Mouse (Mus musculus) forebrain, embryonic 15.5 days (tissue): ENCODE measurements around the gene Coq2. TPM values are rescaled to one million over a fixed set of nuclear protein-coding genes. Genes with fewer than 3 reads are reported as not detected.

Experiments used
- ATAC-seq: fragments of 200-750 bp; cut with Nextera tagmentation; replicated peaks from 2 replicates; pipeline ENCODE4 v1.8.0; 2017; ENCODE audit warnings: mild to moderate bottlenecking, moderate TSS enrichment, moderate library complexity
- H3K27ac ChIP-seq: fragments of 300-500 bp; sonication (generic); replicated peaks from 2 replicates; pipeline ENCODE4 v1.5.1; 2015; ENCODE audit warnings: mild to moderate bottlenecking, inconsistent platforms
- H3K27me3 ChIP-seq: fragments of 300-500 bp; sonication (generic); 2 replicates; pipeline ENCODE4 v1.6.1; 2015; ENCODE audit warnings: inconsistent platforms
- H3K36me3 ChIP-seq: fragments of 300-500 bp; sonication (generic); 2 replicates; pipeline ENCODE4 v1.6.1; 2015; ENCODE audit warnings: mild to moderate bottlenecking, inconsistent platforms
- H3K4me1 ChIP-seq: fragments of 300-500 bp; sonication (generic); 2 replicates; pipeline ENCODE4 v1.6.1; 2015; ENCODE audit warnings: inconsistent platforms
- H3K4me2 ChIP-seq: fragments of 300-500 bp; sonication (generic); replicated peaks from 2 replicates; pipeline ENCODE4 v1.6.1; 2015; ENCODE audit warnings: mild to moderate bottlenecking, inconsistent platforms
- H3K4me3 ChIP-seq: fragments of 300-500 bp; sonication (generic); 2 replicates; pipeline ENCODE4 v1.5.1; 2015; ENCODE audit warnings: mild to moderate bottlenecking, inconsistent platforms
- H3K9ac ChIP-seq: fragments of 300-500 bp; sonication (generic); replicated peaks from 2 replicates; pipeline ENCODE4 v1.6.1; 2015; ENCODE audit warnings: mild to moderate bottlenecking, inconsistent platforms
- H3K9me3 ChIP-seq: fragments of 300-500 bp; sonication (generic); 2 replicates; pipeline ENCODE4 v1.6.1; 2016; ENCODE audit warnings: inconsistent platforms
- WGBS: fragments of 180-500 bp; shearing (Covaris S2); methylation state at CpG from one replicate; pipeline ENCODE4 v1.1.7; 2015; ENCODE audit warnings: mixed read lengths; 5-methylcytosine and 5-hydroxymethylcytosine counted together
- polyA plus RNA-seq: library from polyadenylated mRNA; unstranded; fragments of >200 nt; fragmentation: Nextera tagmentation; extraction: Ambion mirVana; gene quantifications from 2 replicates; pipeline ENCODE4 v1.2.1, GENCODE M21; 2015

Gene Coq2
- polyA plus RNA-seq, 1 experiment from 2014 or later: 44.1 TPM

DNA sequence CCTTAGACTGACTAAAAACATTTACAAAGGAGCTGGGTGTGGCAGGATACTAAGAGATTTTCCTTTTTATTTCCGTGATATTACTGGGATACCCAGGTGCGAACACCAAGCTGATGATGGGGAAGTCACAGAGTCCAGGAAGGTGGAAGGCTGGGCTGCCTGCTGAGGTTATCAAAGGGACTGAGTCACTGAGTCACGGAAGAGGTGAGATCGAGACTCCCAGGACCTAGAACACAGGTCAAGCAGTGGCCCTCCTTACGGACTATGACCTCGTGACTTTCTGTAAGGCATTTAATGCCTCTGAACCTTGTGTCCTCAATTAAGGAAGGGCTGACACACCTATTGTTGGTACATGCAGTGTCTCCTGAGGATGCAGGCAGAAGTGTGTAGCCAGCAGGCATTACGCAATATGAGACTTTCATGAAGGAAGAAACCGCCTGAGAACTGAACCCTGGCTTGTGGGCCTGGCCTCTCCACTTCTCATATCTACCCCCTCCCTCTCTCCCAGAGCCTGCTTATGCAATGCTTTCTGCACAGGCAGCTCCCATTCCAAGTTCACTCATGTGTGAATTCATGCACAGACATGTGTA is 42.3 kb downstream of the Coq2 start:
- H3K9me3 ChIP-seq: no peaks in the 10 kb centered on the region
- no peak overlapping the region for H3K27ac ChIP-seq
- no peak overlapping the region for H3K9ac ChIP-seq
- H3K4me3 ChIP-seq: no peak overlapping the region
- no peaks in the 10 kb centered on the region for H3K36me3 ChIP-seq
- no peaks in the 10 kb centered on the region for H3K4me1 ChIP-seq
- H3K4me2 ChIP-seq: no peak overlapping the region
- 87% methylated on average over 8 of the region's 8 CpGs for WGBS
- no peak for ATAC-seq
- no peaks in the 10 kb centered on the region for H3K27me3 ChIP-seq

DNA sequence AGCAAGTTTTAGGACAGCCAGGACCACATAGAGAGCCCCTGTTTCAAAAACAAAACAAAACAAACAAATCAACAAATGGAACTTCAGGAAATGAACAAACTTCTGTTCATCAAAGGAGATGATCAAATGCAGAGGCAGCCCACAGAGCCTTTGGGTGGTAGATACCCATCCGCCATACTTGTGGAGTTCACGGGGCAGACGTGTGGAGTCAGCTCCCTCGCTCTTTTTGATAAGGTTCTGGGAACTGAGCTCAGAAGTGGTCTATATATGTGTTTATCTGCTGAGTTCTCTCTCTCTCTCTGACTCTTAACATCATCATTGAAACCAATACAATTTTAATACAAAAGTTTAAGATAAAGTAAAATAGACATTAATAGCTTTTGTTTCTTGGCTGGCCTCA is 46.1 kb downstream of the Coq2 start:
- no peaks in the 10 kb centered on the region for H3K36me3 ChIP-seq
- no peak overlapping the region for H3K4me3 ChIP-seq
- no peak for ATAC-seq
- 88% methylated on average over 4 of the region's 4 CpGs for WGBS
- H3K27ac ChIP-seq: no peak overlapping the region
- no peaks in the 10 kb centered on the region for H3K27me3 ChIP-seq
- no peak overlapping the region for H3K4me2 ChIP-seq
- H3K4me1 ChIP-seq: no peaks in the 10 kb centered on the region
- no peaks in the 10 kb centered on the region for H3K9me3 ChIP-seq
- no peak overlapping the region for H3K9ac ChIP-seq

DNA sequence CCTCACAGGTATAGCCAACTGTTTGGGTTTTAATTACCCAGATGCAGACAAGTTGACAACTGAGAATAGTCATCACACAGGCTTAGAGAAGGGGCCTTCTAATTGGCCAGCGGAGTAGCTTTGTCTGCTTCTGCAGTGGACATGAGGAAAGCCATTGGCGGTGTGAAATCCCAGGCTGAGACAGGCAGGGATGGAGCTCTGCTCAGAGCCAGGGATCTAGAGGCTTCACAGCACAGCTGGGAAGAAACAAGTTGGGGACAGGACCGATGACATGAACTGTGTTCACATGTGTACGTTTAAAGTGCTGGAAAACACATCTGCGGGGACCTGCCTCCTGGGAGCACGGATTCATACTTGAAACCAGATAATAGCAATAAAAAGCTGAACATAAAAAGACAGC is 48.4 kb downstream of the Coq2 start:
- Histone ChIP-seq H3K4me2 (no peak overlapping the region), H3K27ac (no peak overlapping the region), H3K9me3 (no peaks in the 10 kb centered on the region), H3K9ac (no peak overlapping the region), H3K4me3 (no peak overlapping the region), H3K4me1 (no peaks in the 10 kb centered on the region), H3K36me3 (no peaks in the 10 kb centered on the region), H3K27me3 (no peaks in the 10 kb centered on the region)
- no peak for ATAC-seq
- WGBS: 66% methylated on average over 6 of the region's 6 CpGs

DNA sequence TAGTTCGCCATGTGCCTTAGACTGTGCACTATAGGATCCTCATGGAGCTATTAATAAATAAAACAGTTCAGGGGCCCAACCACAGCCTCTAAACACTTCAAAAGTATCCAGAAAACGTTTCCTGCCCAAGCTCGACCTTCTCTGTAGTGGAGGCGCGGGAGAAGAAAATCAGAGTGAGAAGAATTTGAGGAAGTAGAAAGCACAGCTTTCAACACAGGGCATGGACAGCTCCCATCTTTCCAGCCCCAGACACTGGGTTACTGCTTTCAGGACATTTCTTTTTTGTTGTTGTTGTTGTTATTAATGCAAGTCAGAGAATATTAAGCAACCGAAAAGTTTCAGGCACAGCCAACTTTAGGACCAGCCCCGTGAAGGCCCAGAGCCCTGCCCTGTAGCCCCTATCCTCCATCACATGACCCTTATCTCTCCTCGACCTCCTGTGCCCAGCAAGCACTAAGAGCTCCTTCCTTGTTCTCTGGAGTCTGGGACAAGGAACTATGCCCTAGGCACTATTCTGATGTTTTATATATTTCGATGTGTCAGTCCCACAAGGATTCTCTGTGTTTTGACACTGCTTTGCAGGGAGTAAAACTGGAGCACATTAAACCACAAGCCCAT is 50.1 kb downstream of the Coq2 start:
- no peak for ATAC-seq
- Histone ChIP-seq H3K9ac (no peak overlapping the region), H3K9me3 (no peaks in the 10 kb centered on the region), H3K36me3 (no peaks in the 10 kb centered on the region), H3K27me3 (no peaks in the 10 kb centered on the region), H3K4me1 (no peaks in the 10 kb centered on the region), H3K4me2 (no peak overlapping the region), H3K4me3 (no peak overlapping the region), H3K27ac (no peak overlapping the region)
- 86% methylated on average over 9 of the region's 9 CpGs for WGBS

DNA sequence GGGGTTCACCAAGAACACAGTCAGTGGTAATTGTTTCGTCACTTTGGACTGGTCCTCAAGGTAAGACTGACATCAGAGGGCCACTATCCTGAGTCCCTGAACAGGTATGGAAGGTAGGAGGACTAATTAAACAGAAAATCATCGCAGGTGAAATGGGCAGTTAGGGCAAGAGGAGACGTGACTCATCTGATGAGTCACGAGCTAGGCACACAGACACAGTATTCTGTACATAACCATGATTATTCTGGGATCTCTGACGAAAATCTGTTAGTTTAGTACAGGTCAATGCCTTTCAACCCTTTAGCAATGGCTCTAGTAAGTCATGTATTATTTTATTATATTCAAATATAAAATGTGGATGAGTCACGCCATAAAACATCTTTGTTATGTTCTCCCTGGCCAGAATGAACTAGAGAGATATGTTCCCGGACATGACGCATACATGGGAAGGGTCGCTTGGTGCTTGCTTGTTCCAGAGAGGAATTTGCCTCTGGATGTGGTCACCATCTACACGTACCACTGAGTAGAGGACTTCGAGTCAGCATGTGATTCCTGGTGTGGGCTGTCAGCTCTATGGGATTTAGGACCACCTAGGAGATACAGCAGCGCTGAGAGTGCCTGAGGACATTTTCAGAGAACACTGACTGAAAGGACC is 52.3 kb downstream of the Coq2 start:
- Histone ChIP-seq H3K4me2 (no peak overlapping the region), H3K27ac (no peak overlapping the region), H3K36me3 (no peaks in the 10 kb centered on the region), H3K4me3 (no peak overlapping the region), H3K9ac (no peak overlapping the region), H3K9me3 (no peaks in the 10 kb centered on the region), H3K4me1 (no peaks in the 10 kb centered on the region), H3K27me3 (no peaks in the 10 kb centered on the region)
- WGBS: 89% methylated on average over 12 of the region's 12 CpGs
- ATAC-seq: no peak

DNA sequence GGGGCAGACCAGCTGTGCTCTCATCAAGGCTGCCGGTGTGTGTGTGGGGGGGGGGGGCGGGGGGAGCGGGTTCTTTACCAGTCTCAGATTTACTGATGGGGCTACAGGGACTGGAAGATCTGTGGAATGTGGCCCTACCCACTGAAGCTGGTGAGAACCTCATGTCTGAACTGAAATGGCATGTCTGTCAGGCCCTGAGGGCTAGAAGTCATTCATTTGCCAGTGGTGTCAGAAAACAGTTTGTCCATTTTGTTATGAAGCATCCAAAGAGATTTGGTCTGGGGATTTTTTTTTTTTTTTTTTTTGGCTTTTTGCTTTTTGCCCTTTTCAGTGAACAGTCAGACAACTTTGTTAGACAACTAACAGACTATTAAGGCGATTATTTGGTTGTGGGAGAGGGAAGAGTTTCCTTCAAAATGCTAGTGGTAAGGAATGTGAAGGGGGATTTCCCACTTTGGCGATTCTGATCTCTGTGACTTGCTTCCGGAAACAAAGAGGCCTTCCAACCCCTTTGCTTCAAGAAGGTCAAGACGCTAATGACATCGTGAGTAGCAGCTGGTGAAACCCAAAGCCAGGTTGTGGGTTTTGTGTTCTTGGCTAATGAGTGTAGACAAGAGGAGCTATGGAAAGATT is 52.9 kb downstream of the Coq2 start:
- WGBS: 73% methylated on average over 8 of the region's 8 CpGs
- ATAC-seq: no peak

DNA sequence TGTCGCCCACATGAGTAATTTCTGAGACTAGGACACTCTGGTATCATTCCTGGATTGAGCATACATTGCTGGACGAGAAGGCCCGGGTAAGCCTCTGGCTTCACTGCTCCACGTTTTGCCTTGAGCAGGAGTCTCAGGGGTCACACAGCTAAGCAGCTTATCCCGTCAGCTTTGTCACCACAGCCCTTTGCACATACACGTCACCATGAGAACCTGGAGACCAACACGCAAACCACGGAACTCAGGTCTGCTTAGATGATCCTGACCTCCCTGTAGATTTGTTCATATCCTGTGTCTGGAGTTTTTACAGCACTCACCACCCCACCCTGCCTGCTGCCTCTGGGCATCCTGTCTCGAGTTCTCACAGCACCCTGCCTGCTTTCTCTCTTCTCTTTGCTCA is 54.0 kb downstream of the Coq2 start:
- Histone ChIP-seq H3K9me3 (no peaks in the 10 kb centered on the region), H3K4me2 (no peak overlapping the region), H3K4me3 (no peak overlapping the region), H3K27ac (no peak overlapping the region), H3K4me1 (no peaks in the 10 kb centered on the region), H3K36me3 (no peaks in the 10 kb centered on the region), H3K9ac (no peak overlapping the region), H3K27me3 (no peaks in the 10 kb centered on the region)
- no peak for ATAC-seq
- 74% methylated on average over 9 of the region's 9 CpGs for WGBS

More for the DNA sequence above, 52.9 kb downstream of the Coq2 start:
- Histone ChIP-seq H3K36me3 (no peaks in the 10 kb centered on the region), H3K4me1 (no peaks in the 10 kb centered on the region), H3K9ac (no peak overlapping the region), H3K27ac (no peak overlapping the region), H3K4me2 (no peak overlapping the region), H3K4me3 (no peak overlapping the region), H3K9me3 (no peaks in the 10 kb centered on the region), H3K27me3 (no peaks in the 10 kb centered on the region)

DNA sequence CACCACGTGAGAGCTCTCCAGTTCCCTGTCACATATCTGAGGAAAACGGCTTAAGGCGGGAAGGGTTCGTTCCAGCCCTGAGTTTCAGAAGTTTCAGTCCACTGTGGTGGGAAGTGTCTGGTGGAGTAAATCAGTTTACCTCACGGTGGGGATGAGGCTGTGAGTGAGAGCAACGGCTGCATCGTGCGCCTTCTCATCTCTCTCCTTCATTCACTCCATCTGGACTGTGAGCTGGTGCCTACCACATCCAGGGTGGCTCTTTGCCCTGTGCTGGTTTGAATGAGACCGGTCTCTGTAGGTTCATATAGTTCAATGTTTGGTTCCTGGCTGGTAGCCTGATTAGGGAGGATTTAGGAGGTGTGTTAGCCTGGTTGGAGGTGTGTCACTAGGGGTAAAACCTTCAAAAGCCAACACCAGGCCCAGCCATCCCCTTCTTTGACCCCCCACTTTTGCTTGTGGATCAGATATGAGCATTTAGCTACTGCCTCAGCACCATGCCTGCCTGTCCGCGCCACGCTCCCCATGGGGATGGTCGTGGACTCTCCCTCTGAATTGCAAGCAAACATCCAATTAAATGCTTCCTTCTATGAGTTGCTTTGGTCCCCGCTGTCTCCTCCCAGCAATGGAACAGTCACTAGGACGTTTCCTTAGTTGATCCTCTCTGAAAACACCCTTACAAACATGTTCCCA is 55.2 kb downstream of the Coq2 start:
- ATAC-seq: no peak
- Histone ChIP-seq H3K4me3 (no peak overlapping the region), H3K27ac (no peak overlapping the region), H3K27me3 (no peaks in the 10 kb centered on the region), H3K4me2 (no peak overlapping the region), H3K36me3 (no peaks in the 10 kb centered on the region), H3K9me3 (no peaks in the 10 kb centered on the region), H3K9ac (no peak overlapping the region), H3K4me1 (no peaks in the 10 kb centered on the region)
- 93% methylated on average over 15 of the region's 15 CpGs for WGBS

DNA sequence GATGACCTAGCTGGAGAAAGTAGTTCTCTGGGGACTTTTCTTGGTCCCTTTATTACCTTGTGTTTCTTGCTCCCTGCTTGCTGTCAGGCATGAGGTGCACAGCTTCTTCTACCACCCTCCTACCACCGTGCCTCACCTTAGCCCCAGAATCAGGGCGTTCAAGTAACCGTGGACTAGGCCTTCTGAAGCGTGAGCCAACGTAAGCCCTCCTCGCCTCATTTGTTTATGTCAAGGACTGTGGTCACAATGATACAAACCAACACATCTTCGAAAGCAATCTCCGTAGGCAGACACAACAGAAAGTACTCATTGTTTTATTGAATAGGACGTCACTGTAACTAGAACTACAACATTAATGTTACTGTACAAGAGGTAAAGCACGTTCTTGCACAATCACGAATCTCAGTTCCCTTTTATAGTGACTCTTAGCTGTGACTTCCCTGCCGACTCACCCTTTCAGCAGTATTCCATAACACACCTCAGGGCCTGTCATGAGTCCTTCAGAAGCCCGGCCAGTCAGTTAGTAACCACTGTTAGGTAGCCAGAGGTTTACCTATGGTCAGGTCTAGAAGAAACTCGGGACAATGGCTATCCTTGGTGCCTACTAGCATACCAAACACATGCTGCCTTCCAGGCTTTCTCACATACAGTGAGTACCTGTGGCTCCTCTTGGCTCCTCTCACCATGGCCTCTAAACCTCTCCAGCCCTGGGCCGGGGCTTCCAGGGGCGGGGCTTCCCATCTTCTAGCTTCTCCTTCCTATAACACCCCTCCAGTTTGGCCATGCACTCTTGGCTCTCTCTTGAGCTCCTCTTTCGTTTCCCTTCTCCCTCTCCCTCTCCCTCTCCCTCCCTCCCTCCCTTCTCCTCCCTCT is 60.8 kb downstream of the Coq2 start:
- H3K4me1 ChIP-seq: no peaks in the 10 kb centered on the region
- no peaks in the 10 kb centered on the region for H3K9me3 ChIP-seq
- no peak overlapping the region for H3K4me2 ChIP-seq
- H3K4me3 ChIP-seq: no peak overlapping the region
- 88% methylated on average over 17 of the region's 17 CpGs for WGBS
- no peaks in the 10 kb centered on the region for H3K36me3 ChIP-seq
- H3K27me3 ChIP-seq: no peaks in the 10 kb centered on the region
- no peak for ATAC-seq
- H3K9ac ChIP-seq: no peak overlapping the region
- H3K27ac ChIP-seq: no peak overlapping the region

DNA sequence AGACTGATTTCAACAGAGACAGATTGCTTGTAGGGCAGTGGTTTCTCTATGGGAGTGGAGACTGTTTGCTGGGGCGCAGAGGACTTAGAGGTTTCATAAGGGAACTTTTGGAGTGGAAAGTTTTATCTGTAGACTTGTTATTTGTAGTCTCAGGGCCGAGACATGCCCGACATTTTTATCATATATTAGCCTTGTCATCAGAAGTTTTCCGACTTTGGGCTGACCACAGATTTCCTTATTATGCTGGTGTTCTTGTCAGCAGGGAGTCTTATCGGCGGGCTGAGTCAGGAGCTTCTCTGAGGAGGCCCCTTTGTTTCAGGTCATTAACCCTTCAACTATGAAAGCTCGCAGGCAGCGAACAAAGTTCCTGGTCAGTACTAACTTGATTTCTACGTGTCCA is 67.1 kb downstream of the Coq2 start:
- no peaks in the 10 kb centered on the region for H3K9me3 ChIP-seq
- WGBS: 86% methylated on average over 9 of the region's 9 CpGs

DNA sequence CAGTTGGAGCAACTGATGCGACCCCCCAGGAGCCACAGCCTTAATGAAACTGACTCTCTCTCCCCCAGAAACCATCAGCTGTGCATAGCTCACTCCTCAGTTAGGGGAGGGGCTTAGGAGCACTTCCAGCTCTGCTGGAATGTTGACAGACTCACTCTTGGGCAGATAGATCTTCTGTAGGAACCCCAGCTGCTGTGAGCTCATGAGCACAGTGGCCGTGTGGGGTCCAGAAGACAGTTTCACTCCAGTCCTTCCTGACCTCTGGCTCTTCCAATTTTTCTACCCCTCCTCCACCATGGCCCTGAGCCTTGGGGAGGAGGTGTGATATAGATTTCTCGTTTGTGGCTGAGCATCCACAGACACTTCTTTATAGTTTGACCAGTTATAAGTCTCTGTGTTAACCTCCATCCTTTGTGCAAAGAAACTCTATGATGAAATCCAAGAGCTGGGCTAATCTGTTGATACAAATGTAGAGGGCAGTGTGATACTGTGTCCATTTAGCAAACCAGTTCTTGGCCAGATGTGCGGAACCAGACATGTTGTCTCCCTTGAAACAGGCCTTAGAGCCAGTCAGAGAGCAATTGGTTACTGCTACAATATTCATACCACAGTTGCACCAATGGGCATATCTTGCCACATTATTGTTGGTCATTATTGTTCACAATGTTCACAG is 67.7 kb downstream of the Coq2 start:
- Histone ChIP-seq H3K4me1 (no peaks in the 10 kb centered on the region), H3K36me3 (no peaks in the 10 kb centered on the region), H3K27me3 (no peaks in the 10 kb centered on the region), H3K9me3 (no peaks in the 10 kb centered on the region), H3K4me2 (no peak overlapping the region), H3K9ac (no peak overlapping the region), H3K27ac (no peak overlapping the region), H3K4me3 (no peak overlapping the region)
- 83% methylated on average over 4 of the region's 4 CpGs for WGBS
- ATAC-seq: no peak

More for the DNA sequence above, 67.1 kb downstream of the Coq2 start:
- Histone ChIP-seq H3K36me3 (no peaks in the 10 kb centered on the region), H3K27me3 (no peaks in the 10 kb centered on the region), H3K4me2 (no peak overlapping the region), H3K4me3 (no peak overlapping the region), H3K27ac (no peak overlapping the region), H3K9ac (no peak overlapping the region), H3K4me1 (no peaks in the 10 kb centered on the region)
- no peak for ATAC-seq
